Mouse (Mus musculus): Measurements from ENCODE around the gene Rgmb. TPM values are rescaled to one million over a fixed set of nuclear protein-coding genes. Genes with fewer than 3 reads are reported as not detected.

The Rgmb gene
- total RNA-seq (2017): 0.69 and 0.99 TPM in 2 replicates

DNA sequence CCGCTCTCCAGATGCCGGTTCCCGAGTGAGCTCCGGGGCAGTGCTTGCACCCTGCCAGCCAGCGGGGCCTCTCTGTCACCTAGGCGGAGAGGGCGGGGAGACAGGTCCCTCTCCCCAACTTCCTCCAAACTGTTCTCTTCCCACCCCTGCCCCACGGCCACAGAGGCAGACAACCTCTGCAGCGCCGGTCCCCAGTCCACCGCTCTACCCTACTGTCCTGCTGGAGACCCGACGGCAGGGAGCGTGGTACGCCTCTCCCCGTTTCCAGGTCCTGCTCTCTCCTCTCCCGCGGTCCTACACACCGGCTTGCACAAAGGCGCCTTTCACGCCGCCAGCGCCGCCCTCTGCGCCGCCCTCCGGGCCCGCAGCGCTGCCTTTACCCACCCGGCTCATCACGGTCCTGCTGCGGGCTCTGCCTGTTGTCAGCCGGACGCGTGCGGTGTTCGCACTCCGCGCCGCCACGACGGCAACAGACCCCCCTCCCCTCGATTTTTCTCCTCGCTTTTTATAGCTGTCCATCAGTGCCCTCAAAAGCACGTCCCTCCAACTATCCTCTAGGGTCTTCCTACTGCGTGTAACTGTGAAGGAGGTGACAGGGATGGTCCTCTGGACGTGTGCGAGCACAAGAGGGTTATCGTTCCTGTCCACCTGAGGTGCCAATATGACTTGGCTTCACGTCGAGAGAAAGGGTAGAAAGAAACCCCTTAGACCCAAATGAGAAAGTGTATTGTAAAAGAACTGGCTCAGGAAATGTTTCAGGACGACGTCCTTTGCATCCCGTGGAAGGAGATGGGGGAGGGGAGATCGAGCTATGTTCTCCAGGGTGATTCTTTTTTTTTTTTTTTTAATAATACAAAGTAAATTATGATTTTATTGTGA is at the start of gene Rgmb:
TSS of gene Rgmb (minus strand) at position 274 of the 879 bp plus-strand sequence.
- peak; percentile 23 to 31 for ATAC-seq (replicated peaks in 1 of 2; ENCODE audit: insufficient read depth in 1 of 2, low FRiP score in 2 of 2, low TSS enrichment in 1 of 2, low read depth in 1 of 2, poor library complexity in 2 of 2, severe bottlenecking in 2 of 2)

DNA sequence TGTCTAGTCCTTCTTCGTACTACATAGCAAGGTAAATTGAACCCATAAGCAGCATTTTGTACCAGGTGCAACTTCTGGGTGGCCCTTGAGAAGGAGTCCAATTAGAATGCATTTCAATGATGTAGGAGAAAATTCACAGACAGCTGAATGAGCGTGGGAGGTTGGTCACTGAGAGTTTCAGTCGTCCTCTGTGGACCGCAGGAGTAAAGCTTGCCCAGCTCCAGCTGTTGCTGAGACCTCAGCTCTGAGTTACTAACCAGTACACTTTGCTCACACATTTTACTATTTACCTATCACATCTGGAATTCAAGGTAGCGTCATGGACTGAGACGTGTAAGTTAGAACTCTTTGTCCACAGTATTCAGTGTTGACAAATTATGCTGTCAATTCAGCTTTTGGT is 43.9 kb upstream of the Rgmb start:
- ATAC-seq (replicated peaks in 1 of 2; ENCODE audit: insufficient read depth in 1 of 2, low FRiP score in 2 of 2, low TSS enrichment in 1 of 2, low read depth in 1 of 2, poor library complexity in 2 of 2, severe bottlenecking in 2 of 2): no peak

DNA sequence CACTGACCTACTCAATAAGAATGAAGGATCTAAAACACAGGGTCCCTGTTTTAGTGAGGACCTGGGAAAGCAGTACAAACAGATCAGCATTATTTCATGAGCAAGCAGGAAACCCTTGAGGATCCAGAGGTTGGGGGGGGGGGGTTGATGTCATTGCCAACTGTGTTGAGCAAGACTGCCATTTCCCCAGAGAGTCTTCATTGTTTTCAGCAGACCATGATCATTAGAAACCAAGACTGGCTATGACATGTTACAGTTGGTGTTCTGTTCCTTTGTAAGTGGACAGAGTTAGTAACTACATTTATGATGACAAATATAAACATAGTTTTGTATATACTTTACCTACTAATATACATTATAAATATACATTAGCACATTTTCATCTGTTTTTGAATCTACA is 41.3 kb upstream of the Rgmb start:
- no peak for ATAC-seq (replicated peaks in 1 of 2; ENCODE audit: insufficient read depth in 1 of 2, low FRiP score in 2 of 2, low TSS enrichment in 1 of 2, low read depth in 1 of 2, poor library complexity in 2 of 2, severe bottlenecking in 2 of 2)

DNA sequence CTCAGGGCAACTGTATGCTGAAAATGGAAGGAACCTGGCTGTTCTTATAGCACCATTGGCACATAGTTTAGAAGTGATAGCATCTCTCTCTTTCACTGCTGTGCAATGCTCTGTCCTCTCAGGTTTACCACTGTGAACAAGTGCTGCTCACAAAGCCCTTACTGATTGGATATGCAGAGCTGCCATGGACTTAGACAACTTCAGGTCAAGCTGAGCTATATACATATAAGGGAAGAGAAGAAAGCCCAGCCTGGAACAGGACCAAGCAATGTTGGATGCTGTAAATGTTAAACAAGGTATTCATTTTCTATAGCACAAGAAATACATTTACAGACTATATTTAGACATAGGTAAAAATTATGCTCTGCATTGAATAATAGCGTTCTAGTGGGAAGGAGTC is 34.4 kb upstream of the Rgmb start:
- no peak for ATAC-seq (replicated peaks in 1 of 2; ENCODE audit: insufficient read depth in 1 of 2, low FRiP score in 2 of 2, low TSS enrichment in 1 of 2, low read depth in 1 of 2, poor library complexity in 2 of 2, severe bottlenecking in 2 of 2)

DNA sequence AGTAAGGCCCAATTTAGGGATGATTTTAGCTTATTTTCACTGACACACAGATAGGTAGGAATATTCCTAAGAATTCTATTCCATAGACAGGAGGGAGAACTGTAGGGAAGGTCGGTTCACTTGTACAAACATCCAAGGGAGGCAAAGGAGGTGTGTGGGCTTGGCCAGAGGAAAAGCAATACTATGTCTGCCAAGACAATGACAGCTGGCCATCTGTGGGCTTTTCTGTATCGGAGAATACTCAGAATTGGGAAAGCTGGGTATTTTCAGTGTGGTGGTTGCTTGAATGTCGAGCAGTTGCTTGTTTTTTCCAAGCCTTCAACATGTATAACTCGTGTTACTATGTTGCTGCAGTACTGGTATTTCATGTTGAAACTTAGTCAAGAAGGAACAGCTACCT is 31.5 kb upstream of the Rgmb start:
- ATAC-seq (replicated peaks in 1 of 2; ENCODE audit: insufficient read depth in 1 of 2, low FRiP score in 2 of 2, low TSS enrichment in 1 of 2, low read depth in 1 of 2, poor library complexity in 2 of 2, severe bottlenecking in 2 of 2): no peak

DNA sequence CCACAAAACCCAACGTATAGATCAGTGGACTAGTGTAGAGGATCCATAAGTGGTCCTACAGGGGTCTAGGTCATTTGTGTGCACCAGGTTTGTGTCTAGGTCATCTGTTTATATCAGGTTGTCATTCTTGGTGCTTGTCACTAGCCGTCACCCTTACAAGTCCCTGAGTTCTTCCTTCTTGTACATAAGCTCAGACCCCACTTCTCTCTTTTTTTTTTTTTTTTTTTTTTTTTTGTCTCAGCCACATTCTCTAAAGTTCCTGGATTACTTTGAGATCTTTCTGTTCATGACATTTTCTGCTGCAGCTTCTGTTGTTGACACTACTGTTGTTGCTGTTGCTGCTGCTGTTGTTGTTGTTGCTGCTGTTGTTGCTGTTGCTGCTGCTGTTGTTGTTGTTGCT is 22.3 kb upstream of the Rgmb start:
- no peak for ATAC-seq (replicated peaks in 1 of 2; ENCODE audit: insufficient read depth in 1 of 2, low FRiP score in 2 of 2, low TSS enrichment in 1 of 2, low read depth in 1 of 2, poor library complexity in 2 of 2, severe bottlenecking in 2 of 2)

DNA sequence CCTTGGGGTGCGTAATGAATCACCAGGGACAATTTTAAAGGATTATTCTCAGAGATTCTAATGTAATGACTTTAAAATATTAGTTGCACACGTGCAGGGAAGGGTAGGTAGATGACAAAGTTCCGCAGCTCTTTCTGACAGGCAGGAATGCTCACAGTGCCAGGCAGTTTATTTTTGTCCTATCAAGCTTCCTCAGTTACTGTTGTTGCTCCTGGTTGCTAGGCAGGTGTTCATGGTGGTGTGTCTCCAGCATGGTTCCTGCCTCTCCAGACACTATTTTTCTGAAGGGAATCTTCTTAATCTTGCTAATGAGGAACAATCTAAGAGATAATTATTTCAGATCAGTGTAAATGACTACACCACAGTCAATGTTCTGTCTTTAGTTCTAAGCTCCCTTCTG is 19.7 kb upstream of the Rgmb start:
- ATAC-seq (replicated peaks in 1 of 2; ENCODE audit: insufficient read depth in 1 of 2, low FRiP score in 2 of 2, low TSS enrichment in 1 of 2, low read depth in 1 of 2, poor library complexity in 2 of 2, severe bottlenecking in 2 of 2): no peak

DNA sequence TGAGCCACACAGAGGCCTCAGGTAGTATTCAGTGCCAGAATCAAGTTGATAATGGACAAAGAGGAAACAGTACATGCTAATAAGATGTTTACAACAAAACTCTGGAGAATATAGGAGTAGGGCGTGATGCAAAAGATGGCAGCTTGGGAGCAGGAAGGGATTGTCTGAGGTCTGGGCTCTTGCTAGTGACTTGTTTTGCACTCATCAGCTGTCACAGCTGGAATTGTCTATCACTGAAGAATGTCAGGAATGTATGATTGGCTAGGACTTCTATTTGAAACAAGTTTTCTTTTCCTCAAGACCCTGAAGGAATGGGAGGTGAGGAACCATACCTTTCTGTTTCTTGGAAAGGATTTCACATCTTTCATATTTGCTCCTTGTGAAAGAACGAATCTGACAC is 10.6 kb upstream of the Rgmb start:
- ATAC-seq (replicated peaks in 1 of 2; ENCODE audit: insufficient read depth in 1 of 2, low FRiP score in 2 of 2, low TSS enrichment in 1 of 2, low read depth in 1 of 2, poor library complexity in 2 of 2, severe bottlenecking in 2 of 2): no peak

DNA sequence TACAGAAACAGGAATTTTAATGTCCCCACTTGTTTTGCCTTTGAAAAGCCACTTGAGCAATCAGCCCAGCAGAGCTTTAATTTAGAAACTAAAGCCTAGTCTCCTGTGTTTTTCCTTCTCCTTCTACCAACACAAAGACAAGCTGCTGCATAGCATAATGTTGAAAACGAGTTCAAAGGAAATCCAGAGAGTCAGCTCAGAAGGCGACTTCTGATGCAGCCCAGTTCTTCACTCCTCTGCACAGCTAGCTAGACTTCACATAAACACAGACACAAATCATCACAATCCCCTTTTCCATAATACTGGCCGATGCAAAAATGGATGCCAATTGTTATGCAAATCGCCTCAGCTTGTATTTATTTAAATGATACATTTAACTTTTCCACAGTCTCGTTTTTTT is 1.6 kb upstream of the Rgmb start:
- ATAC-seq (replicated peaks in 1 of 2; ENCODE audit: insufficient read depth in 1 of 2, low FRiP score in 2 of 2, low TSS enrichment in 1 of 2, low read depth in 1 of 2, poor library complexity in 2 of 2, severe bottlenecking in 2 of 2): no peak

DNA sequence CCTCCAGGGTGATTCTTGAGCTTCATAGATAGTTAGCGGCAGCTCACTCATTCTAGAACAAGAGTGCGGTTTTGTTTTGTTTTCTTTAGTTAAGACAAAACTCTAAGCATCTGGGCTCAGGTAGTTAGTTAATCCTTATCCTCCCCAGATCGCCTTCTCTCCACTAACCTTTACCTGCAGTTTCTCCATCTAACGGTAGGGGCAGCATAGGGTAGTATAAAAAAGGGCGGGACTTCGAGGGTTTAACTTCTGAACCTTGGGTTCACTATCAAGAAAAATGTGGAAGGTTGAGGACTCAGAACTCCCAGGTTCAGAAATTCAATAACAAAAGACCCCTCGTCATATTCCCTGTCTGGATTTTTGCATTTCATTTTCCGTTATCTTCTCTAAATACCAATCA is 971 bp upstream of the Rgmb start:
- ATAC-seq (replicated peaks in 1 of 2; ENCODE audit: insufficient read depth in 1 of 2, low FRiP score in 2 of 2, low TSS enrichment in 1 of 2, low read depth in 1 of 2, poor library complexity in 2 of 2, severe bottlenecking in 2 of 2): 0 out of 4 replicates have a peak, but pooled peaks have one; percentile 43 to 48

DNA sequence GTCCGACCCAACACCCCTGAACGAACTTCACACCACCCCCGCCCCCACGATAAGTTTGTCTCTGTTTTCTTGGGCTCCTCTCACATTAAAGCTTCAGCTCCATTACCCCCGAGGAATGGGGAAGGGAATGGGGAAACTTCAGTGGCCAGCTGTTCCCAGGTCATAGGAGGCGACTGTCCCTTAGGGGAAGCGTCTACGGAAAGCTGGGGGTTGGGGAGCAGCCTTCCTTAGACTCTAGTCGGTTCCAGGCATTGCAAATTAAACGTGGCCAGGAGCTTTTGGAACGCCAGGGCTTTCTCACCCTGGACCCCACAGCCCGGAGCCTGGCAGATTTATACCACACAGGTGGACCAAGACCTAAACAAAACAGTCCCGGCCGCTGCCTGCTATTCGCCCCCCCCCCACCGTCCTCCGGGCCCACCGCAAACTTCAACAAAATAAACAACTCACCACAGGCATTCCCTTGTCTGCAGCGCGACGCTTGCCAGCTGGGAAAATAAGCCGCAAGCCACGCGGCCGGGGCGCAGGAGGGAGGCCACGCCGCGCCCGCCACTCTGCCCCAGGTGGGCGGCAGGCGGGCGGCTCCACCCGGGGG is 571 bp downstream of the Rgmb start:
- ATAC-seq (replicated peaks in 1 of 2; ENCODE audit: insufficient read depth in 1 of 2, low FRiP score in 2 of 2, low TSS enrichment in 1 of 2, low read depth in 1 of 2, poor library complexity in 2 of 2, severe bottlenecking in 2 of 2): no peak

DNA sequence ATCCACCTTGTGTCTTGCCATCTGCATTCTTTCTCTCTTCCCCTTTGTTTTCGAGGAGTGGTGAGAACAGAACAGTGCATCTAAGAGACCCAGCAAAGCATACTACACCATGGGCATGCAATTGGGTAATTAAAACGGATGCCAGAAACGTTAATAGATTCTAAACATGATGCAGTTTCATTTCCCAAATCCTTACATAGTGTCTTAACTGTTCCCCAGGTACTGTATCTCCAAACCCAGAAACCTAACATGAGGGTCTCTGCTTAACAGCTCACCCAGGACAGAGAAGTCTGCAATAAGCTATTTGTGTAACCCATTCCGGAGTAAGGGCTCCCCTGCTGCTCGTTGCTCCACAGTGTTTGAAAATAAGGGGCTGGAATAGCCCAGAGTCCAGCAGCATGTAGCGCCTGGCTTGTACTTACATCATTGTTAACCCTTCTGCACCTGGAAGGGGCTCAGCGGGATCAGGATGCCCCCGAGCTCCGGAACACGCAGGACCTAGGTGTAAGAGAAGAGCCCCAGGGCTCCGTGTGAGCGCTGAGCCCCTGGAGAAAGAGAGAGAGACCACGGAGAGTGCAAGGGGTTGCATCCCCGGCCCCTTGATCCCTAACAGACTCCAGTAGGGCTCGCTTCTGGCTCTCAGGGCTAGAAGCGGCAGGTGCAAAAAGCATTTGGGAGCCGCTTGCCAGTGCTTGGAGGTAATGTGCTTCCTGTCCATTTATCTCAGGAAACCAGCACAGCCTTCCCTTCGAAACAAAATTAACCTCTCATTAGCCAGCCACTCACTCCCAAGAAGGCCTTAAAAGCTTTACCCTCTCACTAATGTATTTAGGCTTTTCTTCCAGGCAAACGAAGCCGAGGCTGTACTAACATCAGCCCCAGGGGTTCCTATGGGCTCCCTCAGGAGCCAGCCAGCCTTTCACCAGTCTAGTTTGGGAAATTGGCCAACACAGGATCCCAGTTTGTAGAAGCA is 1.4 kb downstream of the Rgmb start:
- peak; percentile 5 to 17; a peak in 3 of 4 replicates for ATAC-seq (replicated peaks in 1 of 2; ENCODE audit: insufficient read depth in 1 of 2, low FRiP score in 2 of 2, low TSS enrichment in 1 of 2, low read depth in 1 of 2, poor library complexity in 2 of 2, severe bottlenecking in 2 of 2)

DNA sequence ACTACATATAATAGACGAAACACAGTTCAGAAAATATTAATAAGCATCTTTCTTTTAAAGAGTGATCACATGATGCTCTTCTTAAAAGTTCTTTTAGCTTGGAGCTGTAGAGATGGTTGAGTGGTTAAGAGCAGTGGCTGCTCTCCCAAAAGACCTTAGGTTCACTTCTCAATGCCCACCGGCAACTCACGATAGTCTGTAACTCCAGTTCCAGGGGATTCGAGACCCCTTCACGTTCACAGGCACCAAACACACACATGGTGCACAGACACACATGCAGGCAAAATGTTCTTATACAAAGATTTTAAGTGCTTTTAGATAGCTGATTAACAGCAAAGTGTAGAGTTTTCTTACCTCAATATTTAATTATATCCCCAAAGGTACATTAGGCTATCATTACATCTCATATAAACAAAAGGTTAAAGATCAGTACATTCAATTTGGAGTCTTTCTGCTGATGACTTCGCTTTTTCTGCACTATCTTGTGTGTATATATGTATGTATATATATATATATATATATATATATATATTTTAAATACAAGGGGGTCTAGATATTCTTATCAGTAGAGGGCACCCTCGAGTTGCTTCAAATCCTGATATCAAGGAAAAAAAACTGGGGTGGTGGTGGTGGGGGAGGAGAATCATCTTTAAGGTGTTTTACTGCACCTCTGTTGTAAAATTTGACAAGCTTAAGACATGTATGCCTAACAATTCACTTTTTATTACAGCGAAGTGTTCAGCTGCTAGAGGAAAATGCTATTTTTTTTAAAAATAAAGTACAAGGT is 2.5 kb downstream of the Rgmb start:
- no peak for ATAC-seq (replicated peaks in 1 of 2; ENCODE audit: insufficient read depth in 1 of 2, low FRiP score in 2 of 2, low TSS enrichment in 1 of 2, low read depth in 1 of 2, poor library complexity in 2 of 2, severe bottlenecking in 2 of 2)

DNA sequence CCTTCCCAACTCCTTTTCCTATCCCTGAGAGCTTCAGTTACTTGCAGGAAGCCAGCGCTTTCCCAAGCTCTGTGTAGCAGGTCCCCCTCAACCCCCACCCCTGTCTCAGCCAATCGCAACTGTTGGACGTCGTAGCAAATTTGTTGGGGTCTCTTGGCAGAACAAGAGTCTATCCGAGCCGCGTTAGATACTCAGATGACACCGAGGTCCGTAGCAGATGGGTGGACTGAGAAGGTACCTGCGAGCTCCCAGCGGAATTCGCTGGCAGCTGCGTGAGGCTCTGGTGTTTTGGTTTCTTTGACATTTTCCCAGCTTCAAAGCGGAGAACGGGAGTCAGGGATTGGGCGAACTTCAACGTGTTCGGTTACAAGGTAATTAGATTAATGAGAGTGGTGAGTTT is 3.9 kb downstream of the Rgmb start:
- no peak for ATAC-seq (replicated peaks in 1 of 2; ENCODE audit: insufficient read depth in 1 of 2, low FRiP score in 2 of 2, low TSS enrichment in 1 of 2, low read depth in 1 of 2, poor library complexity in 2 of 2, severe bottlenecking in 2 of 2)

DNA sequence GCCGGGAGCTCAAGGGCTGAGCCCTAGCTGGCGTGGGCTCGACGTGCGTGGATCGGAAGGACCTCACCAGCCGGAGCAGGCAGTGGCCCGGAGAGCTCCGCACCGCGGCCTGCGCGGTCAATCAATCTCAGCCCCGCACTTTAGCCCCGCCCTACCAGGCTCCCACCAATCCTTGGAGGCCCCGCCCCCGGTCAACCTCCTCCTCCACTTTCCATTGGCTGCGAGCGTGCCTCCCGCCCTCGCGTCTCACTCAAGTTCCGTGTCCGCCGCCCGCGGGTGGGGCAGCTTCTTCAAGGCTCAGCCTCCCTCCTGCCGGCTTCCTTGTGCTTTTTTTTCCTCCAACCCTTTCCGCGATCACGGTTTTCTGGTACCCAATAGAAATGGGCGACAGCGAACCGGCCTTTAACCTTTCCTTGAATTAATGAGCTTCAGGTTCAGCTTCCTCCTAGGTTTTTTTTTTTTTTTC is 4.4 kb downstream of the Rgmb start:
- ATAC-seq (replicated peaks in 1 of 2; ENCODE audit: insufficient read depth in 1 of 2, low FRiP score in 2 of 2, low TSS enrichment in 1 of 2, low read depth in 1 of 2, poor library complexity in 2 of 2, severe bottlenecking in 2 of 2): peak; percentile 75 to 88

DNA sequence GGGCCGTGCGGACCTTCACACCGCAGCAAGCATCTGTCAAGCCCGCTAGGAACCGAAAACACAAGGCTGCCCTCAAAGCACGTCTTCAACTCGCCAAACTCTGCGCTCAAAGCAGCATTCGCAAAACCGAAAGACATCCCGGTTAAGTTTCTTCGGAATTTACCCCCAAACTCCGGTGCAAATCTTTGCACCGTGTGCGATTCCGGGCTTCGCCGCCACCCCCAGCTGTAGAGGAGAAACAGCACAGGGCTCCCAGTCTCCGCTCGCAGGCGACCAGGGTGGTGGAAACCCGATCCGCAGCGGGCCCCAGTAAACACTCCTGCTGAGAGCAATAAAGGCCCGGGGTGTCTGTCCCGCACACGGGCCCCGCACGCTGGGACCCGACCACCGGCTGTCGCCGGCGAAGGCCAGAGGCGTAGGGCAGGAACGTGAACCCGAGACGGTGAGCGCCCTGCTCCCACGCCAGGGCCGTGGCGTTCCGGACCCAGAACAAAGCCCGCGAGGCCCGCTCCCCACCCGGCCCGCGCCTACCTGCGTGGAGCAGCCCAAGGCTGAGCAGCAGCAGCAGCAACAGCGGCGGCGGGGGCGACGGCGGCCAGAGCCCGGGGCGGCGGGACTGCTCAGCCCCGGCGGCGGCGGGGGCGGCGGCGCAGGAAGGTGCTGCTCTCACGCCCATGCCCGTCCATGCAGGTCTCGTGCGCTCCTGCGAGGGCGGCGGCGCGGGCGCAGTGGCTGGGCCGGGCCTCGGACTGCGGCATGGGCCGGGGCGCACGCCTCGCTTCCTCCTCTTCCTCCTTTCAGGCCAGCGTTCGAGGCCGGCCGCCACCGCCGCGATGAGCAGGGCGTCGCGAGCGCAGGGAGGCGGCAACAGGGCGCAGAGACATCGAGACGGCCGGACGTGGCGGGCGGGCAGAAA is 5.1 kb downstream of the Rgmb start:
- no peak; a peak in 1 of 4 replicates for ATAC-seq (replicated peaks in 1 of 2; ENCODE audit: insufficient read depth in 1 of 2, low FRiP score in 2 of 2, low TSS enrichment in 1 of 2, low read depth in 1 of 2, poor library complexity in 2 of 2, severe bottlenecking in 2 of 2)

Measured in hematopoietic stem cell, adult 5-6 weeks (primary cell).